ENCODE assay signal across 9 mouse cellular contexts in the genomic region with DNA sequence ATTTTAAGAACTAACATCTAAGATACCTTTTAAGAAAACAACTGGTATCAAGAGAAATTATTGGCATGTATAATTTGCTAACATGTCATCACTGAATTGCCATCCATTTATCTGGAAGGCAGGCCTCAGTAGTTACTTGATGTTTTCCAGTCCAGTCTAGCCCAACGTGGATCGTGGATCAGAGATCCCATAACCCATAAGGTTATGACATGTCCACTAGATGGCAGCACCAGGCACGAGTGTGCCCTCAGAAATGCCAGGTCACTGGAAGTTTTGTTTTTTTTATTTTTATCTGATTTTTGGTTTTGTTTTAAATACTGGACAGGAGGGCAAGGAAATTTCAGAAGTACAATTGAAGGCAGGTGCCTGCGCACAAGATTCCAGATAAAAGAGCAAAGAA.
DNase-seq lines count a peak whose midpoint lies in the region; ATAC-seq lines count a peak whose summit lies in the region.
"Had no signal": no experiment of that assay in that cellular context is flagged by ENCODE, and none has a peak within 500 bp of the region (broad histone marks: within the 10 kb centered on the region; RNA-seq: fewer than 3 reads in every experiment).

No protein-coding gene starts in this region.

- peak; percentile 35 to 81 for DNase-seq in heart, adult 18-20 months
- peak; percentile 4 for DNase-seq in 3134 (ENCODE audit: extremely low read depth, insufficient read length, low spot score)
- DNase-seq in T-cell, adult 2 months (ENCODE audit: low spot score), result peak; percentile 11
- peak; percentile 46 for DNase-seq in hindlimb bud, embryonic 11.5 days (ENCODE audit: extremely low spot score, low read depth, low spot score)

- no peaks in the 10 kb centered on the region for H3K27me3 ChIP-seq in heart, embryonic 11.5 days (ENCODE audit: control insufficient read depth, insufficient read depth, low read length)
- H3K27me3 ChIP-seq in megakaryocyte, embryonic 14.5 days (replicated peaks), result no peaks in the 10 kb centered on the region
- H3K27me3 ChIP-seq in stomach, embryonic 14.5 days (ENCODE audit: control insufficient read depth, insufficient read depth, low read length), result no peaks in the 10 kb centered on the region
- H3K27me3 ChIP-seq: limb, embryonic 15.5 days had no signal

- no peaks in the 10 kb centered on the region for H3K36me3 ChIP-seq in heart, embryonic 11.5 days (ENCODE audit: control insufficient read depth, insufficient read depth, low read length)
- H3K36me3 ChIP-seq in megakaryocyte, embryonic 14.5 days (replicated peaks; ENCODE audit: low read length), result no peaks in the 10 kb centered on the region
- no peaks in the 10 kb centered on the region for H3K36me3 ChIP-seq in stomach, embryonic 14.5 days (ENCODE audit: control insufficient read depth, insufficient read depth, low read length)
- H3K36me3 ChIP-seq: limb, embryonic 15.5 days had no signal

- H3K9me3 ChIP-seq in heart, embryonic 11.5 days (replicated peaks; ENCODE audit: control insufficient read depth, low read length), result no peaks in the 10 kb centered on the region
- no peaks in the 10 kb centered on the region for H3K9me3 ChIP-seq in megakaryocyte, embryonic 14.5 days
- no peaks in the 10 kb centered on the region for H3K9me3 ChIP-seq in stomach, embryonic 14.5 days (ENCODE audit: control insufficient read depth, low read depth, low read length)
- H3K9me3 ChIP-seq: limb, embryonic 15.5 days had no signal

- WGBS in heart, embryonic 11.5 days (ENCODE audit: insufficient replicate concordance), result 24% methylated on average over 4 of the region's 4 CpGs
- 24% methylated on average over 4 of the region's 4 CpGs for WGBS in stomach, embryonic 14.5 days

- H3K9ac ChIP-seq in heart, embryonic 11.5 days (ENCODE audit: low read depth, low read length), result no peak overlapping the region
- H3K9ac ChIP-seq in stomach, embryonic 14.5 days (replicated peaks; ENCODE audit: low read depth, low read length), result no peak overlapping the region
- H3K9ac ChIP-seq: limb, embryonic 15.5 days had no signal

- no peak overlapping the region for H3K4me2 ChIP-seq in heart, embryonic 11.5 days
- no peak overlapping the region for H3K4me2 ChIP-seq in stomach, embryonic 14.5 days (replicated peaks; ENCODE audit: low read depth, low read length)
- H3K4me2 ChIP-seq: limb, embryonic 15.5 days had no signal

- no peak overlapping the region for H3K27ac ChIP-seq in heart, embryonic 11.5 days (ENCODE audit: low read depth, low read length)
- peak overlapping the region; percentile 21; the same call in 1 of the 2 replicates for H3K27ac ChIP-seq in stomach, embryonic 14.5 days (ENCODE audit: low read length)
- H3K27ac ChIP-seq: limb, embryonic 15.5 days had no signal

- ATAC-seq in heart, embryonic 11.5 days (replicated peaks; ENCODE audit: insufficient number of reproducible peaks, low FRiP score, low TSS enrichment), result no peak
- ATAC-seq in common myeloid progenitor, adult 5-6 weeks (replicated peaks; ENCODE audit: low read depth, poor library complexity, severe bottlenecking), result peak; percentile 59
- ATAC-seq in stomach, embryonic 14.5 days (ENCODE audit: insufficient number of reproducible peaks, insufficient read depth, low FRiP score, low read depth), result no peak; the same call in 1 of the 2 replicates

- no peak overlapping the region for H3K4me3 ChIP-seq in heart, embryonic 11.5 days (ENCODE audit: low read depth, low read length)
- H3K4me3 ChIP-seq in megakaryocyte, embryonic 14.5 days (replicated peaks), result peak overlapping the region; percentile 23
- no peak overlapping the region for H3K4me3 ChIP-seq in stomach, embryonic 14.5 days (ENCODE audit: low read depth, low read length)
- H3K4me3 ChIP-seq: limb, embryonic 15.5 days had no signal

- no peaks in the 10 kb centered on the region for H3K4me1 ChIP-seq in heart, embryonic 11.5 days (ENCODE audit: control insufficient read depth, insufficient read depth, low read length)
- peaks cover 46% of the 10 kb centered on the region for H3K4me1 ChIP-seq in megakaryocyte, embryonic 14.5 days
- H3K4me1 ChIP-seq in stomach, embryonic 14.5 days (ENCODE audit: control insufficient read depth, insufficient read depth, low read length), result no peaks in the 10 kb centered on the region
- H3K4me1 ChIP-seq: limb, embryonic 15.5 days had no signal

Comparison
In these comparisons a context has a peak if more than half of its experiments do, and no peak if none do; other contexts are left out.
1. DNase-seq: peak in every context shown above with its lines; median percentile 58 in heart, adult 18-20 months; 46 in hindlimb bud, embryonic 11.5 days; 11 in T-cell, adult 2 months; 4 in 3134.